ENCODE assay signal across 11 mouse cellular contexts in genomic region chr12:55386456-55386855, GRCm38 (mm10). TPM values are rescaled to one million over a fixed set of nuclear protein-coding genes. Genes with fewer than 3 reads are reported as not detected.
DNase-seq lines count a peak whose midpoint lies in the region; ATAC-seq and TF ChIP-seq lines count a peak whose summit lies in the region.
"Had no signal": no experiment of that assay in that cellular context is flagged by ENCODE, and none has a peak within 500 bp of the region (broad histone marks: within the 10 kb centered on the region; RNA-seq: fewer than 3 reads in every experiment).

No protein-coding gene starts in this region.

- no peaks in the 10 kb centered on the region for H3K27me3 ChIP-seq in hindbrain, postnatal 0 days (ENCODE audit: insufficient read depth, low read length)
- no peaks in the 10 kb centered on the region for H3K27me3 ChIP-seq in hindbrain, embryonic 10.5 days (ENCODE audit: insufficient read depth, poor library complexity, severe bottlenecking)
- H3K27me3 ChIP-seq: limb, embryonic 13.5 days; midbrain, embryonic 13.5 days had no signal

- peak overlapping the region; percentile 41; the same call in 1 of the 2 replicates for H3K27ac ChIP-seq in hindbrain, postnatal 0 days
- no peak overlapping the region for H3K27ac ChIP-seq in hindbrain, embryonic 10.5 days
- H3K27ac ChIP-seq: hindbrain, embryonic 14.5 days; limb, embryonic 13.5 days; midbrain, embryonic 13.5 days had no signal

- no peak overlapping the region for H3K4me2 ChIP-seq in hindbrain, postnatal 0 days (ENCODE audit: low read depth, low read length)
- H3K4me2 ChIP-seq: hindbrain, embryonic 14.5 days; limb, embryonic 13.5 days; midbrain, embryonic 13.5 days had no signal

- H3K4me3 ChIP-seq in hindbrain, postnatal 0 days (ENCODE audit: low read length): no peak overlapping the region
- no peak overlapping the region for H3K4me3 ChIP-seq in hindbrain, embryonic 10.5 days
- H3K4me3 ChIP-seq: limb, embryonic 13.5 days; midbrain, embryonic 13.5 days had no signal

- ATAC-seq in hindbrain, postnatal 0 days: no peak
- ATAC-seq: midbrain, embryonic 13.5 days had no signal

- no peak overlapping the region for H3K9ac ChIP-seq in hindbrain, postnatal 0 days (replicated peaks; ENCODE audit: low read length)
- H3K9ac ChIP-seq: hindbrain, embryonic 14.5 days; limb, embryonic 13.5 days; midbrain, embryonic 13.5 days had no signal

- no peaks in the 10 kb centered on the region for H3K4me1 ChIP-seq in hindbrain, postnatal 0 days (ENCODE audit: insufficient read depth, low read length)
- H3K4me1 ChIP-seq in hindbrain, embryonic 10.5 days (replicated peaks): peaks cover 21% of the 10 kb centered on the region; the same call in 1 of the 2 replicates

- no peaks in the 10 kb centered on the region for H3K9me3 ChIP-seq in hindbrain, postnatal 0 days (ENCODE audit: low read length)
- H3K9me3 ChIP-seq in hindbrain, embryonic 10.5 days: no peaks in the 10 kb centered on the region
- H3K9me3 ChIP-seq: limb, embryonic 13.5 days; midbrain, embryonic 13.5 days had no signal

- no peak for DNase-seq in hindbrain, postnatal 0 days (ENCODE audit: low spot score)
- no peak for DNase-seq in hindbrain, embryonic 10.5 days (ENCODE audit: low spot score)
- DNase-seq in thymus, postnatal 25 days: peak; percentile 45
- no peak for DNase-seq in thymus, postnatal 10 days (ENCODE audit: low spot score in 2 of 2)
- DNase-seq in ZHBTc4 (ENCODE audit: low read depth, low spot score): peak; percentile 55
- no peak for DNase-seq in adrenal gland, postnatal 25 days
- no peak for DNase-seq in urinary bladder, postnatal 10 days (ENCODE audit: low spot score)
- DNase-seq: cerebellum, postnatal 10 days had no signal

- WGBS in hindbrain, postnatal 0 days: 73% methylated on average over 9 of the region's 9 CpGs
- 73% methylated on average over 9 of the region's 9 CpGs for WGBS in hindbrain, embryonic 10.5 days

- H3K36me3 ChIP-seq in hindbrain, postnatal 0 days (ENCODE audit: insufficient read depth, low read length): no peaks in the 10 kb centered on the region
- peaks cover 10% of the 10 kb centered on the region for H3K36me3 ChIP-seq in hindbrain, embryonic 10.5 days

- no peak for TF ChIP-seq CTCF in hindbrain, postnatal 0 days (IDR thresholded peaks at IDR 0.05; ENCODE audit: low read depth)

RNA-seq across cellular contexts. Expression of gene Psma6, which starts 2.4 kb away (rescaled TPM):
- total RNA-seq in hindbrain, postnatal 0 days (2014; rRNA removed): 82.8 and 91.7 TPM in 2 replicates
- polyA plus RNA-seq in hindbrain, postnatal 0 days (2015; fragmentation: Nextera tagmentation; extraction: Ambion mirVana): 444 and 446 TPM in 2 replicates
- polyA plus RNA-seq in hindbrain, embryonic 10.5 days (2016; fragmentation: Nextera tagmentation; extraction: Ambion mirVana): 497 and 528 TPM in 2 replicates
- 216 and 229 TPM in 2 replicates for total RNA-seq in adrenal gland, postnatal 25 days (2021)

Comparison
In these comparisons a context has a peak if more than half of its experiments do, and no peak if none do; other contexts are left out.
1. DNase-seq: peak in thymus, postnatal 25 days (single experiment) and ZHBTc4 (single experiment); none in hindbrain, postnatal 0 days (single experiment), hindbrain, embryonic 10.5 days (single experiment), thymus, postnatal 10 days (0 of 2), adrenal gland, postnatal 25 days (single experiment) and urinary bladder, postnatal 10 days (single experiment).